Mouse (Mus musculus) kidney, embryonic 14.5 days (tissue): ENCODE data around the gene Usp6nl. TPM values are rescaled to one million over a fixed set of nuclear protein-coding genes. Genes with fewer than 3 reads are reported as not detected.

ENCODE experiments used
- ATAC-seq: fragments of 200-750 bp; cut with Nextera tagmentation; 2 replicates; pipeline ENCODE4 v1.8.0; 2017; ENCODE audit warnings: moderate number of reproducible peaks, mild to moderate bottlenecking, moderate TSS enrichment, moderate library complexity; ENCODE audit not compliant: low FRiP score, low TSS enrichment
- H3K27ac ChIP-seq: fragments of 300-500 bp; sonication (generic); 2 replicates; pipeline ENCODE4 v1.5.1; 2014; ENCODE audit warnings: low read depth, mild to moderate bottlenecking, low read length, moderate library complexity, mixed read lengths
- H3K27me3 ChIP-seq: fragments of 300-500 bp; sonication (generic); 2 replicates; pipeline ENCODE4 v1.6.1; 2014; ENCODE audit warnings: mild to moderate bottlenecking, low read length; ENCODE audit not compliant: control insufficient read depth, insufficient read depth
- H3K36me3 ChIP-seq: fragments of 300-500 bp; sonication (generic); 2 replicates; pipeline ENCODE4 v1.6.1; 2014; ENCODE audit warnings: low read length, mixed read lengths; ENCODE audit not compliant: control insufficient read depth, insufficient read depth
- H3K4me1 ChIP-seq: fragments of 300-500 bp; sonication (generic); 2 replicates; pipeline ENCODE4 v1.6.1; 2014; ENCODE audit warnings: low read length, mixed read lengths; ENCODE audit not compliant: control insufficient read depth, insufficient read depth
- H3K4me2 ChIP-seq: fragments of 300-500 bp; sonication (generic); replicated peaks from 2 replicates; pipeline ENCODE4 v1.6.1; 2014; ENCODE audit warnings: low read depth, mild to moderate bottlenecking, low read length
- H3K4me3 ChIP-seq: fragments of 300-500 bp; sonication (generic); 2 replicates; pipeline ENCODE4 v1.5.1; 2014; ENCODE audit warnings: mild to moderate bottlenecking, low read length
- H3K9ac ChIP-seq: fragments of 300-500 bp; sonication (generic); 2 replicates; pipeline ENCODE4 v1.6.1; 2014; ENCODE audit warnings: low read depth, mild to moderate bottlenecking, low read length, moderate library complexity
- H3K9me3 ChIP-seq: fragments of 300-500 bp; sonication (generic); 2 replicates; pipeline ENCODE4 v1.6.1; 2016; ENCODE audit warnings: low read length; ENCODE audit not compliant: control insufficient read depth
- WGBS: fragments of 180-500 bp; shearing (Covaris S2); extraction: QIAGEN DNeasy Blood & Tissue Kit; methylation state at CpG from one replicate; pipeline ENCODE4 v1.1.7; 2014; 5-methylcytosine and 5-hydroxymethylcytosine counted together
- polyA plus RNA-seq: library from polyadenylated mRNA; unstranded; fragments of >200 nt; fragmentation: Nextera tagmentation; extraction: Ambion mirVana; gene quantifications from 2 replicates; pipeline ENCODE4 v1.2.1, GENCODE M21; 2014

Gene Usp6nl
- polyA plus RNA-seq, 1 experiment from 2014 or later, result 15.9 TPM

GRCm38 (mm10) chr2:6353060-6353459 lies 30.6 kb downstream of the Usp6nl start:
- Histone ChIP-seq H3K27ac (no peak overlapping the region), H3K36me3 (no peaks in the 10 kb centered on the region), H3K9ac (no peak overlapping the region), H3K4me1 (peaks cover 41% of the 10 kb centered on the region), H3K27me3 (no peaks in the 10 kb centered on the region), H3K4me2 (peak overlapping the region; percentile 13; the same call in 1 of the 2 replicates), H3K4me3 (no peak overlapping the region), H3K9me3 (no peaks in the 10 kb centered on the region)
- 58% methylated on average over 4 of the region's 4 CpGs for WGBS
- ATAC-seq, result no peak

- H3K9me3 ChIP-seq, result no peaks in the 10 kb centered on the region
- WGBS, result 95% methylated on average over 7 of the region's 7 CpGs
- ATAC-seq, result no peak
- no peak overlapping the region for H3K9ac ChIP-seq
- no peak overlapping the region for H3K4me2 ChIP-seq
- H3K27ac ChIP-seq, result no peak overlapping the region
- no peaks in the 10 kb centered on the region for H3K27me3 ChIP-seq
- no peaks in the 10 kb centered on the region for H3K36me3 ChIP-seq
- no peak overlapping the region for H3K4me3 ChIP-seq
- peaks cover 25% of the 10 kb centered on the region for H3K4me1 ChIP-seq
These were observed 34.8 kb downstream of the Usp6nl start for GRCm38 (mm10) chr2:6357306-6357705.

GRCm38 (mm10) chr2:6359645-6360044 lies 37.2 kb downstream of the Usp6nl start:
- Histone ChIP-seq H3K4me2 (no peak overlapping the region), H3K36me3 (no peaks in the 10 kb centered on the region), H3K27me3 (no peaks in the 10 kb centered on the region), H3K27ac (no peak overlapping the region), H3K9me3 (no peaks in the 10 kb centered on the region), H3K9ac (no peak overlapping the region), H3K4me3 (no peak overlapping the region), H3K4me1 (peaks cover 22% of the 10 kb centered on the region)
- WGBS, result 39% methylated on average over 9 of the region's 9 CpGs
- no peak for ATAC-seq

GRCm38 (mm10) chr2:6363126-6363525 lies 40.7 kb downstream of the Usp6nl start:
- 20% methylated on average over 13 of the region's 13 CpGs for WGBS
- Histone ChIP-seq H3K27me3 (no peaks in the 10 kb centered on the region), H3K4me1 (peaks cover 32% of the 10 kb centered on the region), H3K27ac (no peak overlapping the region), H3K9me3 (no peaks in the 10 kb centered on the region), H3K36me3 (no peaks in the 10 kb centered on the region), H3K4me2 (no peak overlapping the region; the same call in 1 of the 2 replicates), H3K9ac (no peak overlapping the region), H3K4me3 (no peak overlapping the region)
- ATAC-seq, result 0 out of 2 replicates have a peak, but pooled peaks have one; percentile 44

DNA sequence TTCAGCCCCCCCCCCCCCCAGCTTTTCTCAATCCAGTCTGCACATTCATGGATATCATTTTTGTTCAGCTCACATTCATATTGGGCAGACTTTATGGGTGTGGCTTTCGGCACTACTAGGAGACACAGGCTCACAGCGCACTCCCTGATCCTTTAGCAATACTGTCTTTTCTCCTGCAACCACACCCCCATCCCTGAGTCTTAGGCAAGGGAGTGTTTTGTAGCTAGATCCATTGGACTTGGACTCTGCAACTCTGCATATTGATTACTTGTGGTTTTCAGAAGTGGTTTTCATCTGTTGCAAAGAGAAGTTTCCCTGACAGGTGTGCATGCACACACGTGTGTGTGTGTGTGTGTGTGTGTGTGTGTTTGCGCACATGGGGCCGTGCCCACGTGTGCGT lies 41.5 kb downstream of the Usp6nl start:
- Histone ChIP-seq H3K36me3 (no peaks in the 10 kb centered on the region), H3K4me1 (peaks cover 32% of the 10 kb centered on the region), H3K27ac (no peak overlapping the region), H3K27me3 (no peaks in the 10 kb centered on the region), H3K9me3 (no peaks in the 10 kb centered on the region), H3K4me2 (no peak overlapping the region), H3K4me3 (no peak overlapping the region), H3K9ac (no peak overlapping the region)
- WGBS, result 87% methylated on average over 7 of the region's 7 CpGs
- no peak for ATAC-seq

DNA sequence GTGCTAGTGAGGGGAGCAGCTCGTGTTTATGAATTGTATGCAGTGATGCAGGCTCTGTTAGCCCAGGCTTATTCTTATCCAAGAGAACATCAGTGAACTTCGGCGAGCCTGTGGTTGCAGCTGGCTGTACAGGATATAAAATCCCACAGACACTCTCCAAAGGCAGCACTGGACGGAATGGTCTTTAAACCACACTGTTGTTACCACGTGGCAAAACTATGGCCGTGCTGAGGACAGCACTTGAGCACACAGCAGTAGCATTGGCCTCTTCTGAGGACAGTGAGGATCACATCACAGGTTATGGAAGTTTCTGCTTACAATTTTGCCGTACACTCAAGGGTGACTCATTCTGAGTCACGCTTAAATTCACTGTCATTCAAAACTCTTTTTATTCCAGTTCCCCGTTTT lies 44.1 kb downstream of the Usp6nl start:
- no peak for ATAC-seq
- no peak overlapping the region for H3K9ac ChIP-seq
- no peaks in the 10 kb centered on the region for H3K27me3 ChIP-seq
- peaks cover 29% of the 10 kb centered on the region for H3K4me1 ChIP-seq
- 61% methylated on average over 9 of the region's 9 CpGs for WGBS
- H3K36me3 ChIP-seq, result no peaks in the 10 kb centered on the region
- H3K9me3 ChIP-seq, result no peaks in the 10 kb centered on the region
- no peak overlapping the region for H3K27ac ChIP-seq
- no peak overlapping the region for H3K4me3 ChIP-seq
- no peak overlapping the region for H3K4me2 ChIP-seq

GRCm38 (mm10) chr2:6366973-6367372 lies 44.5 kb downstream of the Usp6nl start:
- ATAC-seq, result no peak
- 80% methylated on average over 6 of the region's 6 CpGs for WGBS
- Histone ChIP-seq H3K4me1 (peaks cover 28% of the 10 kb centered on the region), H3K9ac (no peak overlapping the region), H3K27ac (no peak overlapping the region), H3K4me3 (no peak overlapping the region), H3K36me3 (no peaks in the 10 kb centered on the region), H3K4me2 (no peak overlapping the region), H3K9me3 (no peaks in the 10 kb centered on the region), H3K27me3 (no peaks in the 10 kb centered on the region)

DNA sequence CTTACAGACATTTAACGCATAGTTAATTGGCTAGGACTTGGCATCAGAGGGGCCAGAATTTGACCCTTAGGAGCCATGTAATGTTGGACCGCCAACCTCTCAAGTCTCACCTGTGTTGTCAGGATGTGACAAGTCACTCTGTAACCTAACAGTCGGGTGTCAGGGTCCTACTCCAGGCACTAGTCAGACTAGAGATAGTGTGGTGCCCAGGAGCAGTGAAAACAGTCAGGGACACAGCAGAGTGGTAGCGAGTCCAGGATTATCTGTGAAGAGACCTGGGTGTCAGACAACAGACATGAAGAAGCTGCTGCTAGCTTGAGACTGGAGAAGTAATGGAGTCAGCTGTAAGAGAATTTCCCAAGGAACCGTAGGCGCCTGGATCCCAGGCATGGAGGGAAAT lies 45.0 kb downstream of the Usp6nl start:
- H3K36me3 ChIP-seq, result no peaks in the 10 kb centered on the region
- H3K4me3 ChIP-seq, result no peak overlapping the region
- peaks cover 24% of the 10 kb centered on the region; the same call in 1 of the 2 replicates for H3K4me1 ChIP-seq
- H3K9ac ChIP-seq, result no peak overlapping the region
- H3K27me3 ChIP-seq, result no peaks in the 10 kb centered on the region
- 83% methylated on average over 6 of the region's 6 CpGs for WGBS
- H3K9me3 ChIP-seq, result no peaks in the 10 kb centered on the region
- H3K4me2 ChIP-seq, result no peak overlapping the region
- no peak overlapping the region for H3K27ac ChIP-seq
- no peak; the same call in 1 of the 2 replicates for ATAC-seq

DNA sequence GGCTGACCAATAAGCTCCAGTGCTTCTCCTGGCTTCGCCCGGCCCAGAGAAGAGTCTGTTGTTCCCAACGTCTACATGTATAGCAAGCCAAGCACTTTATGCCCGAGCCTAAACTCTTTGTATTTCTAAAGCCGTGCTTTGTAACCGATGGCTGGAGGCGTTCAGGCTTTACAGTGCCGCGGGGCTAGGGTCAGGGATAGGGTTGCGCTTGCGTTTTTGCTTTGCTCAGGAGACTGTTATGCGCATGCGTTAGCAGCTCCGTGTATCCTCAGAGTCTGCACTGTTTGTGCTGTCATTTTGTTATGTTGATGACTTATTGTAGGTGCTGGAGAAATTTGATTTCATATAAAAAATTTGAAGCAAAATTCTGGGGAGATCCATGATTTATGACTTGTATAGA lies 51.7 kb downstream of the Usp6nl start:
- no peak overlapping the region for H3K27ac ChIP-seq
- H3K4me3 ChIP-seq, result no peak overlapping the region
- H3K4me1 ChIP-seq, result peaks cover 5% of the 10 kb centered on the region
- WGBS, result 67% methylated on average over 14 of the region's 14 CpGs
- ATAC-seq, result no peak
- H3K4me2 ChIP-seq, result no peak overlapping the region
- H3K27me3 ChIP-seq, result no peaks in the 10 kb centered on the region
- no peaks in the 10 kb centered on the region for H3K9me3 ChIP-seq
- no peaks in the 10 kb centered on the region for H3K36me3 ChIP-seq
- H3K9ac ChIP-seq, result no peak overlapping the region
